Mouse (Mus musculus): ENCODE measurements around the gene Gm11992. TPM values are rescaled to one million over a fixed set of nuclear protein-coding genes. Genes with fewer than 3 reads are reported as not detected.
A peak's percentile ranks its signal among the peaks of the same experiment; 100 is the strongest.

Gm11992 gene
- total RNA-seq (2014; fragmentation: Nextera tagmentation) (0.49 TPM in 1 of 2 replicates, not detected in the other), total RNA-seq (2017) (0.41 TPM in 1 of 2 replicates, not detected in the other)

DNA sequence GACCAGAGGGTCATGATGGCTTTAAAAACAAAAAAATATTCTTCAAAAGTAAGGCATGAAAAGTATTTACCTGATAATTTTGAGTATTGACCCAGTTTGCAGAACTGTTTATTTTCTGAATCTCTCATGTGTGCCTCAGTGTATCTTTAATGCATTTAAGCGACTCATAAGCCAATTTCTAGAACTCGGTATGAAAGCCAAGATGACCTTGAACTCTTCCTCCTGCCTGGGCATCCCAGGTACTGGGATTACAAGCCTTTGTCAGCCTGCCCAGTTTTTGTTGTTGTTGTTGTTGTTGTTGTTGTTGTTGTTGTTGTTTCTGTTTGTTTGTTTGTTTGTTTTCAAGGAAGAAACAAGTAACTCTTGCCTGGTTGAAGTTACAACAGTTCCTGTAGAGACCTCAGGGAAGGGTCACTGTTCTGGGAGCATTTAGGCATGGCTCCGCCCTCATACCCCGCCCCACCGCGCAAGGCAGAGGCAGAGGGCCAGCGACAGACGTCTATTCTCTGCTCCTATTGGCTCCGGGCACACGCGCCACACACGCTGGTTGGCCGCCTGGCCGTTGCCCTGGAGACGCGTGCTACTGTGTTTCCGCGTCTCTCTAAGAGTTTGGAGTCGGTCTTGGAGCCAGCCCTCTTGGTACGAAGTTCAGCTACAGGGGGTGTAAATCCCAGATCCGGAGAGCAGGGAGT, at the start of gene Gm11992:
Gene Gm11992, plus strand, starts transcription at position 584 of the 692 bp plus-strand sequence.
- ATAC-seq (replicated peaks; ENCODE audit: poor library complexity, severe bottlenecking), result peak; percentile 99

DNA sequence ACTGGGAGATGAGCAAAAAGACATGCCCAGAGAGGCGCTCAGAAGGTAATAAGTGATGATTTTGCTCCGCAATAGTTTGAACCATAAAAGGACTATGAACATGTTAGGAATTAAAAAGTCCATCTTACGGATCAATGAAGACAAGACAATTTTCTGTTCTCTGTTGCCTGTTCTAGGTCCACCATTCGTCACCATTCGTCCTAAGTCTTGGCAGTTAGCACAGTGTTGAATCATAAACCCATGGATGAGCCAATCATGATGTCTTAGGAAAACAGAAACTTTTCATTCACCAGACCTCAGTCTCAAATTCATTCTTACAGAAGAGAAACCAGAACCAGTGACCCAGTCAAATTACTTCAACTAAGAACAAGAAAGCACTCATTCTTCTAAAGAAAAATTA, 39.6 kb upstream of the Gm11992 start:
- no peak for ATAC-seq (replicated peaks; ENCODE audit: poor library complexity, severe bottlenecking)

DNA sequence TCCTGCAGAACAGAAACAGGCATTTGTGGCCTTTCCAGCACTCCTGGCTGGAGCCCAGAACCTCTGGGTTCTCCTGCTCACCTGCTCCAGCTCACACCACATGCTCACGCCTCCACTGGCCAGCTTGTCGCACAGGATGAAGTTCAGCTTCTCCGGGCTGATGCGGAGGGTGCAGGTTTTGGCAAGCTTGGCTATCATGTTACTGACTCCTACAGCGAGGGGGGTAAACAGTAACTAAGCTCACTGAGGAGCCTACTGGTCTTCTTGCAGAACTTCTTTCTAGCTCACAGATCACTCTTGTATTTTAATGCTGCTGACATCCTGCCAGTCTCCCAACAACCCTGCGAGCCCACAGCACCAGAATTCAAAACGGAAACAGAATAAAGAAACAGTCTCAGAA, 38.0 kb upstream of the Gm11992 start:
- peak; percentile 38 for ATAC-seq (replicated peaks; ENCODE audit: poor library complexity, severe bottlenecking)

DNA sequence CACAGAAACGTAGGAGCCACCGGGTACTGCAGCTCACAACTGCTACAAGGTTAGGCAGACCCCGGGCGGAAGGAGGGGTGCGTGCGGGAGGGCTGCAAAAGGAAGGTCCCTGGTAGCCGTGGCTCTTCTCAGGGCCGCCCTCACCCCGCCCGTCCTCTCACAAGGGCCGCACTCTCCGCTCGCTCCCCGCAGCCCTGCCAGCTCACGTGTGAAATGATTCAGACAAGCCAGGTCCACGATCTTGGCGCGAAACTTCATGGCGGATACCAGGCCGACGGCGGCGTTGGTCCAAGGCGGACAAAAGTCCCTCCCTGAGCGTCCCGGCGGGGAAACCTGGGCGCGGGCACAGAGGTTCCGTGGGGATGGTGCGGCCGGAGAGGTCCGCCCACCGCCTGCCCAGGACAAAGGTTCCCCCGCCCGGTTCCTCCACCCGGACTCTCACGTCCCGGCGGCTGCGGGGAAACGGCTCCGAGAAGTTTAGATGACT, 37.5 kb upstream of the Gm11992 start, which contains the start of gene Hus1:
Gene Hus1, minus strand, starts transcription at position 339 of the 487 bp plus-strand sequence.
- peak; percentile 97 for ATAC-seq (replicated peaks; ENCODE audit: poor library complexity, severe bottlenecking)

DNA sequence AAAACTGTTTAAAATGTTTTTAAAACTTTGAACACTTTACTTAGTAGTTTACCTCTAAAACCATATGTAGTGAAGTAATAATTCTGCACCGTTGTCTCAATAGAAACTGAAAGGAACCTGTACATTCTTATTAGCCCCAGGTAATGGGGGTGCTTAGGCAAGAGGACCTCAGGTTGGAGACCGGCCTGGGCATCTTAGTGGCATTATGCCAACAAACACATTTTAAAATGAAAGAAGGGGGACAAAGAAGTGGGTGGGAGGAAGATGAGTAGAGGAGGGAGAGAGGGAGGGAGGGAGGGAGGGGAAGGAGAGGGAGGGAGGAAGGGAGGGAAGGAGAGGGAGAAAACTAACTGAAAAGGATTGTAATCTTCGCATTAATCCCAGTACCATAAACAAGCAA, 37.0 kb upstream of the Gm11992 start:
- peak; percentile 10; the same call in 1 of the 2 replicates for ATAC-seq (replicated peaks; ENCODE audit: poor library complexity, severe bottlenecking)

DNA sequence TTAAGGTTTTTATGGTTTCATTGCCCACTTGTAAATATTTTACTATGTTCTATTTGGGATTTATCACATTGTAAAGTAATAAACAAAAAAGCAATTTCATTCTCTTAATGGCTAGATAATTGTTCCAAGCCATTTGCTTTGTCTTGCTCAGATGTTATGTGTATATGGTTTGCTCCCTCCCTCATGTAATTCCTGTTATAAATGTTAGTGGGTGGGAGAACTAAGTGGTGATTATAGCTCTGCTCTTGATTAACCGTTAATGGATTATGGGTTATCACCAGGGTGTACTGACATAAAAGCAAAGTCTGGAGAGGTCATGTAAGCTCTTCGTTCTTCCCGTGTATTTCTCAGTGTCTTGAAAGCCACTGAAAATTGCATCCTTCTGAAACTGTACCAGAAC, 33.7 kb upstream of the Gm11992 start:
- no peak for ATAC-seq (replicated peaks; ENCODE audit: poor library complexity, severe bottlenecking)

DNA sequence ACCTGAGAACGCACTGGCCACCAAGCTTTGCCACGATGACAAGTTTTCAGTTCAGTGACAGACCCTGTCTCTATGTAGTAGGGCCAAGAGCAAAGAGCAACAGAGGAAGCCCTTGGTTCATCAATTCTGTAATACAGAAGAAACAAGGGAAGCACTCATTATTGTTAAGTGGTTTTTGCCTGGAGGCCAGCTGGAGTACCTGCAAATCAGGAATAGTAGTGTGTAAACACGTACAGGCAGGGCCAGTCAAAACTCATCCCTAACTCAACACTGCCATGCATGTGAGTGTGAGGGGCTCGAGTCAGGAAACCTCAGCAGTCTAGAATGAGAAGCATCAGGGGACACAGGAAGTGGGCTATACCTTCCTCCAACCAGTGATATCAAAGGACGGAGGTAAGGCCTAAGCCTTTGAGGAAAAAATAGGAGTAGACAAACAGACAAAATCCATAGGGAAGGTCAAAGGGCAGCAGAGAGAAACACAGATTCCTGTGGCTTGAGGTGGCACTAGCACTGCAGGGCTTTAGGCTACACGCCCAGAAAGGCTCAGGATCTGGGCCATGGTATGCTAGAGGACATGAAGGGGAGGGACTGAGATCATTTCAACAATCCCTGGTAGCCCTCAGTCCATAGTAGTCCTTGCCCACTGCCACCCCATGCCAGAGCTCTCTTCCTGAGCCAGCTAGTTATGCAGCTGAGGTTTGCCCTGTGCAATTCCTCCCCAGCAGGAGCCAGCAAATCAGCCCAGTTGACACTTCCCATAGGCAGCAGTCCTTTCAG, 29.7 kb upstream of the Gm11992 start:
- ATAC-seq (replicated peaks; ENCODE audit: poor library complexity, severe bottlenecking), result no peak

DNA sequence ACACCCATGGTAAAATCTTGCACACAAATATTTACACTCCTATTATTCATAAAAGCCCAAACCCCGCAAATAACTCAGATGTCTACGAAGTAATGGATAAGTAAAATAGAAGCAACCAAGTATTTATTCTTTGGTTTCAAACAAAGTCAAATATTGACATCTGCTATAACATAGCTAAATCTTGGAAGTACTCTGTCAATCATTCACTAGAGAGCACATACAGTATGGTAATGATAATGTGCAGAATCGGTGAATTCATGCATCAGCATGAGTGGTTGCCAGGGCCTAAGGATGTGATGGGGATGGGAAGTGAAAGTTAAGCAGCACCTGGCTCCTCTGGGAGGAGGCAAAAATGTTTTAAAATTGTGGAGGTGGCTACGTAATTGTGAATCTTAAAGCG, 28.2 kb upstream of the Gm11992 start:
- no peak for ATAC-seq (replicated peaks; ENCODE audit: poor library complexity, severe bottlenecking)

DNA sequence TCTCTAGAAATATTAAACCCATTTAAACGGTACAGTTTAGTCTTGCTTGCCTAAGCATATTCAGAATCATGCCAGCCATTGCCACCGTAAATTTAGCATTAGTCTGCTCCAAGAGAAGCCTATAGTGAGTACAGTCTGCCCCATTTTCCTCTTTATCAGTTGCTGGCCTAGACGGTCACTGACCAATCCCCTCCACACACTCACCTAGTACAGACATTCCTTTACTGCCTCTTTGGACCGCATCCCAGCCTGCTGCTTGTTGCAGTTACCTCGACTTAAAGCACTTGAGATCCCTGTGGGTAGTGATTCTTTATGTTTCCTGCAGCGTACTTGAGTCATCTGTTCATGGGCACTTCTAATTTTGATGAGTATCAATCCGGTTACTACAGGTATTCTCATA, 23.6 kb upstream of the Gm11992 start:
- no peak for ATAC-seq (replicated peaks; ENCODE audit: poor library complexity, severe bottlenecking)

DNA sequence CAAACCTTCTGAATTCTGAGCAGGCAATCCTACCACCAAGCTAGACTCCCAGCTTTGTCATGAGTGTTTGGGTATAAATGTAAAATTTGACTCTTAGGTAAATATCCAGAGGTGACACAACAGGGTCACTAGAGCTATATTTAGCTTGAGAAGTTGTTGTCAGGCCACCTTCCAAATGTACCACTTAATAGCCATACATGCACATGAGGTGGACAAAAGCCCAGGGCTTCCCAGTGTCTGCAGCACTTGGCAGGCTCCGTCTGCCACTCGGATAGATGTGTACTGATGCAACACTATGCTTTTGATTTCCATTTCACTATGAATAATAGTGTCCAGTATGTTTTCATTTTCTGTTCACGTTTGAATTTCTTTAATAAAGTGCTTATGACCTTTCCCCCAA, 23.2 kb upstream of the Gm11992 start:
- no peak for ATAC-seq (replicated peaks; ENCODE audit: poor library complexity, severe bottlenecking)

DNA sequence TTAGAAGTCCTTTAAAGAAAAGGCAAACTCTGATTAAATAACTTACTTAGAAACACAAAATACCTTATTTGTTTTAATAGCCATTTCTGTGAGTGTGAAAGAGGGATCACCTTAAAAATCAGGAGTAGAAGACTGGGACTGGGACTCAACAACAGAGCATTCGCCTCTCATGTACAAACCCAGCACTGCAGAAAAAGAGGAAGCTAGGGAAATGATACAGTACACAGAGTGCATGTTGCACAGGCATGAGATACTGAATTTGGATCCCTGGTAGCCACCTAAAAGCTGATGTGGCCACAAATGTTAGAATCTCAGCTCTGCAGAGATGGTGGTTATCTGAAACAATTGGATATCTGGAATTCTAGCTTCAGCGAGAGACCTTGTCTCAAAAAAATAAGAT, 16.9 kb upstream of the Gm11992 start:
- no peak; the same call in 1 of the 2 replicates for ATAC-seq (replicated peaks; ENCODE audit: poor library complexity, severe bottlenecking)

DNA sequence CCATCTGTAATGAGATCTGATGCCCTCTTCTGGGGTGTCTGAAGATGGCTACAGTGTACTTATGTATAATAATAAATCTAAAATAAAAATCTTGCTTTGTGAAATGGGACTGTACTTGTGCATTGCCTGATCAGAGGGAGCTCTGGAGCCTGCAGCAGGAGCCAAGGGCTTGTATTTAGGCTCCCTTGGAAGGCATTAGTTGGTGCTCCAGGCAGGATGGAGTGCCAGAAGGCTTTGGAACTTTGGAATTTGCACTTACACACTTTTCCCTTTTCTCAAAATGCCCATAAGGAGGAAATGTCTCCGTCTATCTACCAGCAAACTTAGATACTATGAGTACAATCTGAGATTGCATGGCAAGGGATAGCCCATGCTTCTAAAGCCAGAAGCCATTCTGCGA, 1.8 kb upstream of the Gm11992 start:
- ATAC-seq (replicated peaks; ENCODE audit: poor library complexity, severe bottlenecking), result no peak

DNA sequence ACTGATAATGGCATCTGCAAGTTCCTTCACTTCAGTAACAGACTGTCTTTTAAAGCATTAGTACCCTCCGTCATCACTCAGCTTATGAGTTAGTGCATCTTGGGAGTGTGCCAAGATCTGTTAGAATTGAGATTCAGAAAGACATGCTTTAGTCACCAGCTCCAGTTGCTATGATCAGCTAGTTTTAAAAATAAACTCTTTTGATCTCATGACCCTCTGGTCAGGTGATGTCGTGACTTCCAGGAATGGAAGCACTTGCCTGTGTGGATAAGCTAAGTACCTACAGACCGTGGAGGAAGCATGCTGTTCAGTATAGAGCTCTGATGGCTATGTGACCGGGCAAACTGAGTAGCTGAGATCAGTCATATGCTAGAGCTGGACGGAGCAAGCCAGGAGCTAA, 1.4 kb upstream of the Gm11992 start:
- ATAC-seq (replicated peaks; ENCODE audit: poor library complexity, severe bottlenecking), result no peak

DNA sequence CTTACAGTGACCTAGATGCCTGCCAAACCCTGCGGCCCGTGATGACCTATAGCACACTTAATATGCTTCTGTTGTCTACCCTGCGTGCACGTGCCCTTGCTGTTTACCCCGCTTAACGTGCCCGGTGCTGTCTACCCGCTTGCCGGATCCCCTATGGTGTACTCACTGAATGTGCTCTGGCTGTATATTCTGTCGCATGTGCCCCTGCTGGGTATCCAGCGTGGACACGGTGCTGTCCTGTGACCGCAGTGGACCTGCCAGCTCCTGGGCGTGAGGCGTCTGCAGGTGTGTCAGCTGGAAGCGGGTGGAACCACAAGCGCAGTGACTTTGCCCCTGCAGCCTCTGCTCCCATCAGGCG, 288 bp downstream of the Gm11992 start, which contains the start of gene Sun3:
Gene Sun3, minus strand, starts transcription at position 289 of the 358 bp plus-strand sequence.
- ATAC-seq (replicated peaks; ENCODE audit: poor library complexity, severe bottlenecking), result peak; percentile 41

DNA sequence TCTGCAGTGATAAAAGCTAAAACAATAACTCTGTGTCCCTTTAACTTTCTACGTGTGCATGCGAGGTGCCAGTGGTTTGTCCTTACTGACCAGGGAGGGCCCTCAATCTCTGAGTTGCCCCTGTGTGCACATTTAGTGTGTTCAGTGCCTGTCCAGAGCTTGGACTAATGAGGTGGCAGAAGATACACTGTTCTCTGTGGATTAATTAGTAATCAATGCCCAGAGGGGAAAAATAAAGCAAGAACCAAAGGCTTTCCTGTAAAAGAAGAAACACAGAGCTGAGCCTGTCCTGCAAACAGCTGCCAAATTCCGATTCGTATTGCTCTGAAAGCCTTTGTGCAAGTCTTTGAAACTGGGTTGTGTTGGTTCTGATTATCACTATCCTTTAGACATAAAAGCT, 1.8 kb downstream of the Gm11992 start:
- no peak for ATAC-seq (replicated peaks; ENCODE audit: poor library complexity, severe bottlenecking)

DNA sequence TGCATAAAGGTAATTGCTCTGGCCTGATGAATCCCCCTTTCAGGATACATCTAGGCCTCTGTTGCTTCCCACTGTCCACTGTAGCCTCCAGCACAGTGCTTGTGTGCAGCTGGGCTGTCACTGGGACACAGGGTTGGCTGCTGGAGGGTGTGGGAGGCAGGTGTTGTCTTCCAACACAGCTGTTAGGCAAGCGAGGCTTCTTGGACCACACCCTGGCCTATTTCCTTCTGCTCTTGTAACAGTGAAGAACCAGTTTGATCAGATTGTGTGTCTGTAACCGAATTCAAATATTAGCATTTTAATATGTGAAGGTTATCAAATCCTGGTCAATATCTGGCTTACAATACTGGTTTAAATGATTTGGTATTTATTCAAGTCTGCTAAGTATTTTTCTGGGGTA, 3.5 kb downstream of the Gm11992 start:
- no peak for ATAC-seq (replicated peaks; ENCODE audit: poor library complexity, severe bottlenecking)

DNA sequence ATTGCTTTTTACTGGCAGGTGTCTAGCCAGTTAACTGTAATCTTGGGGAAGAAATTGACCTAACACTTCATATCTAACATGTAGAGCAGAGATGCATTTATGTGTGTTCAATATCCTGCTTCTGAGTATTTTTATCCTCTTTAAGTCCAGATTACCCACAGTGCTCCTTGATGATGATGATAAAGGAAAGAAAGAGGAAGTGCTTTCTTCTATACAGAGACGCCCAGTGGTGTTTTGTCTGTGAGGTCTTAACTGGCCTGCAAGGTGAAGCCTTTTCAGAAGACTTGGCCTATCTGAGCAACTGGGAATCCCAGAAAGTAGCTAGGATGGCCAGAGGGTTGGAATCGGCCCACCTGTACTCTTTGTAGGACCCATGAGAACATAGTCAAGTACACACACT, 8.5 kb downstream of the Gm11992 start:
- ATAC-seq (replicated peaks; ENCODE audit: poor library complexity, severe bottlenecking), result peak; percentile 46

DNA sequence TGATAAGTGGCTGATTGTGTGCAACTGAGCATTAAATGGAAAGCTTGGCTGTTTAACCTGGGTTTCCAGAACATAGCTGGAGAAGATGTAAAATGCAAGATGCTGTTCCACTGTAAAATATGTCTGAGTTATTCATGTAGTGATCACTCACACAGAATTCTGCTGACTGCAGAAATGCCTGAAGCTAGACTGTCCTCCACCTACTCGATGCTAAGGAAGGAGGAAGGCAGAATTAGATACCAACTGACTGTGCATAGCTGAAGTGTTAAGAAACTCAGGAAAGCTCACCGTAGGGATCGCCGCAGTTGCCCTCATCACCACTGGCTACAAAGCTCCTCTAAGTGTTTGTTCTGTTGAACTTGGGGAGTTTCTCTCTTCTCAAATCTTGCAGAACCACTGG, 9.3 kb downstream of the Gm11992 start:
- no peak for ATAC-seq (replicated peaks; ENCODE audit: poor library complexity, severe bottlenecking)

DNA sequence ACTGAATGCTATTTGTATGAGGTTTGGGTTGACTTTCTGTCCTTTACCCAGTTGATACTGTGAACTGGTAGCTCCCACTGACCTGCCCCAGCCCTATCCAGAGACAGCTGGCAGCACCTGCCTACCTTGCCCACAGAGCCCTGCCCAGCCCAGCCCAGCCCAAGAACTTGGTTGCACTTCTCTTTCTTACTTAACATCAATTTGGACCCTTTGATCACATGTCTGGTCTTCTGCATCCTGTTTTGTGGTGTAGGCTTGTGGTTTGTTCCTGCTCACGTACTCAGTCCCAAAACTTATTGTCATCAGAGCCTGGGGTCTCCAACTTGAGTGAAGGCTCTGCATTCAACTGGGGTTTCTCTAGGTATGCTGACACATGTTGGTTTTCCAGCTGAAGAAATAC, 11.6 kb downstream of the Gm11992 start:
- peak; percentile 89 for ATAC-seq (replicated peaks; ENCODE audit: poor library complexity, severe bottlenecking)

DNA sequence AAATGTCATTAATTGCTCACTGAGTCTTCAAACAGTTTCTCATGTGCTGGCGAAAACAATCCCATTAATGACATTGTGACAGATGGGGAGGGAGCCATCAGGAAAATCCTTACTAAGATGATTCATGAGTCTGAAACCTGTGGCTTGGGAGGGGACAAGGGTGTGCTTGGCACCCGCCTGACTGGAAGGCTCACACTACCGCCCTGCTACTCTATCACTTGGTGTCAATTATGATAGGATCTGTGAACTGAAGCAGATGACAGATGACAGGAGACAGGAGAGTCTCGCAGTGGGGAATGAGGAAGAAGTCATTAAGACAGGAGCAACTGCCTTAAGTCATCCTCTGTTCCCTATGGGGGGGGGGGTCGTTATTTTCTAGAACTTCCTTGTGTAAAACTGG, 12.1 kb downstream of the Gm11992 start:
- ATAC-seq (replicated peaks; ENCODE audit: poor library complexity, severe bottlenecking), result peak; percentile 65

DNA sequence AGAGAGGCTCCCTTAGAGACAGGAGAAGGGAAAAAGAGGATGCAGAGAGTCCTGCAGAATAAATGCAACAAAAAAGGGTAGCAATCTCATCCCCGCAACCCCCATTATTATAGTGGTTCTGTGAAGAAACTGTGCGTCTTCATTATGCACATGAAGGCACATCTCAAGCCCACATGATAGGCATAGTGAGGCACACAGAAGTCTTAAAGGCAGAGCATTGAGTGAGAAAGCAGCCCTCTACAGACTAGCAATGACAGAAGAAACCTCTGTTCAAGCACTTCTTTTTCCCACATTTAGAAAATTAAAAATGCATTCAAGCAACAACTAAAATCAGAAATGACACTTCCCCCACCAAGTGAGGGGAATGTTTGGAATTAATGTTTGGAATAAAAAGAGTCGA, 28.1 kb downstream of the Gm11992 start:
- ATAC-seq (replicated peaks; ENCODE audit: poor library complexity, severe bottlenecking), result no peak

All from granulocyte monocyte progenitor cell, adult 5-6 weeks (primary cell).